Mouse (Mus musculus): Measurements from ENCODE around the gene Ipmk.

DNA sequence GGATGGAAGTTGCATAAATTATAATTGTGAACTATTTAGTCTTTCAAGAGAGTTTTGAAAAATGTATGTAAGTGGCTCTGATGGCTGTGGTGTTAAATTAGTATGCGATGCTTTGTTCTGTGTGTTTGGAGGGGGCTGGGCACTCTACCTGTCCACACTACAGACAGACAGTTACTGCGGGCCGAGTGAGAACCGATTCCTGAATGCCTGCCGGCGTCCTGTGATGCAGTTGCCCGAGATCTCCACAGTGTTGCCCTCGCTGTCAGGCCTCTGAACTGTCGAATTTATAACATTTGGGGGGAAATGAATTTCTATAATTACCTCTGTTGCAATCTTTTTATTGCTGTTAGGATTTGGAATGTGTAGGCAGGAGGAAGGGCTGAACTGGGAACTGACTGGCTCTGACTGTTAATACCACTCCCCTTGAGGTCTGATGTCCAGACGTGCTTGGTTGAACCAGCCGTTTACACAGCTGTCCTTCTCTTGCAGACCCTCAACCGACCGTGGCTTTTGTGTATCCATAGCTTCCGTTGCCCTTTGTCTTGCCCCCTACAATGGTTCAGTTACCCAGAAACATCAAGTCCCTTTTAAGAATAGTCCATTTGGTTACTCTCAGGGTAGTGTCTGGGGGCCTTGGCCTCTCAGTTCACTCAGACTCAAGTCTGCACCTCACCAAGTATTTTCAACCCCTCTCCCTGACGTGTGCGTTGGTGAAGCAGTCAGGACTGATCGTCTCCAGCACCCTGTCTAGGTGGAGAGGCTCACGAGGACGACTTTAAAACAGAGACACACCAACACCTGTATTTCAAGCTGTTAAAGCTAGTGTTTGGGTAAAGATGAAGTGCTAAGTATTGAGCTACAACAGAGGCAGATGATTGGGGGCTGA, 36.8 kb downstream of the Ipmk start:
- TF ChIP-seq E2F4 (IDR thresholded peaks at IDR 0.05; ENCODE audit: insufficient replicate concordance, low read depth, low read length) (no peak), PAX5 (IDR thresholded peaks at IDR 0.05; ENCODE audit: low read length) (no peak), UBTF (IDR thresholded peaks at IDR 0.05; ENCODE audit: low read depth, low read length) (no peak), CTCF (conservative IDR thresholded peaks at IDR 0.05 in 1 of 2, IDR thresholded peaks at IDR 0.05 in 1 of 2; ENCODE audit: low read depth in 2 of 2, low read length in 2 of 2) (no peak), POLR2A (IDR thresholded peaks at IDR 0.05; ENCODE audit: low read depth, low read length) (no peak), CHD1 (IDR thresholded peaks at IDR 0.05; ENCODE audit: low read depth, low read length) (no peak), EP300 (IDR thresholded peaks at IDR 0.05; ENCODE audit: low read length) (no peak)
